Mouse (Mus musculus) lung, adult 2 months (tissue): ENCODE measurements around the gene Ica1.

Experiments used
- CTCF ChIP-seq: fragments of 200-500 bp; IDR thresholded peaks from 2 replicates; pipeline ENCODE4 v1.5.1; 2011; ENCODE audit warnings: mild to moderate bottlenecking, low read length, control low read depth; ENCODE audit not compliant: insufficient read depth
- POLR2A ChIP-seq: fragments of 200-500 bp; IDR thresholded peaks from 2 replicates; pipeline ENCODE4 v1.6.1; 2011; ENCODE audit warnings: low read depth, mild to moderate bottlenecking, control low read depth, low read length, borderline replicate concordance; ENCODE audit errors: extremely low read depth

- TF ChIP-seq CTCF, result no peak
- no peak for TF ChIP-seq POLR2A
Measured at GRCm38 (mm10) chr6:8819866-8820265, 41.6 kb upstream of the Ica1 start.
